ENCODE assay signal across 19 mouse cellular contexts in genomic region chr4:117923450-117923849, GRCm38 (mm10). TPM values are rescaled to one million over a fixed set of nuclear protein-coding genes. Genes with fewer than 3 reads are reported as not detected.
"Had no signal": no experiment of that assay in that cellular context is flagged by ENCODE, and none has a peak within 500 bp of the region (broad histone marks: within the 10 kb centered on the region; RNA-seq: fewer than 3 reads in every experiment).

No protein-coding gene starts in this region.

- H3K36me3 ChIP-seq: midbrain, embryonic 10.5 days; midbrain, embryonic 12.5 days; neural tube, embryonic 13.5 days; neural tube, embryonic 15.5 days had no signal

- DNase-seq: lung, adult 2 months; lung, postnatal 10 days; midbrain, embryonic 14.5 days; retina, postnatal 1 day; right cerebral cortex, adult 18-20 months; right cerebral cortex, postnatal 25 days; right cerebral cortex, postnatal 4 days; spleen, adult 18-20 months; thymus, adult 18-20 months; thymus, postnatal 14 days; thymus, postnatal 36 days had no signal

- H3K4me2 ChIP-seq: midbrain, embryonic 12.5 days; neural tube, embryonic 13.5 days; neural tube, embryonic 15.5 days had no signal

- H3K27ac ChIP-seq: midbrain, embryonic 10.5 days; midbrain, embryonic 12.5 days; neural tube, embryonic 13.5 days; neural tube, embryonic 15.5 days had no signal

- H3K9me3 ChIP-seq: midbrain, embryonic 10.5 days; midbrain, embryonic 12.5 days; neural tube, embryonic 13.5 days; neural tube, embryonic 15.5 days had no signal

- ATAC-seq: midbrain, embryonic 16.5 days had no signal

- H3K9ac ChIP-seq: midbrain, embryonic 12.5 days; neural tube, embryonic 13.5 days; neural tube, embryonic 15.5 days had no signal

- H3K4me3 ChIP-seq: midbrain, embryonic 10.5 days; midbrain, embryonic 12.5 days; myocyte; neural tube, embryonic 13.5 days; neural tube, embryonic 15.5 days had no signal

RNA-seq across cellular contexts. Expression of gene Artn, which starts 6.1 kb away (rescaled TPM):
- total RNA-seq: megakaryocyte, adult 5-6 weeks; megakaryocyte-erythroid progenitor cell, adult 5-6 weeks had no signal

RNA-seq across cellular contexts. Expression of gene B4galt2, which starts 40.2 kb away (rescaled TPM):
- total RNA-seq: megakaryocyte, adult 5-6 weeks; megakaryocyte-erythroid progenitor cell, adult 5-6 weeks had no signal
